Mouse (Mus musculus): ENCODE results near the gene Zyg11b.

DNA sequence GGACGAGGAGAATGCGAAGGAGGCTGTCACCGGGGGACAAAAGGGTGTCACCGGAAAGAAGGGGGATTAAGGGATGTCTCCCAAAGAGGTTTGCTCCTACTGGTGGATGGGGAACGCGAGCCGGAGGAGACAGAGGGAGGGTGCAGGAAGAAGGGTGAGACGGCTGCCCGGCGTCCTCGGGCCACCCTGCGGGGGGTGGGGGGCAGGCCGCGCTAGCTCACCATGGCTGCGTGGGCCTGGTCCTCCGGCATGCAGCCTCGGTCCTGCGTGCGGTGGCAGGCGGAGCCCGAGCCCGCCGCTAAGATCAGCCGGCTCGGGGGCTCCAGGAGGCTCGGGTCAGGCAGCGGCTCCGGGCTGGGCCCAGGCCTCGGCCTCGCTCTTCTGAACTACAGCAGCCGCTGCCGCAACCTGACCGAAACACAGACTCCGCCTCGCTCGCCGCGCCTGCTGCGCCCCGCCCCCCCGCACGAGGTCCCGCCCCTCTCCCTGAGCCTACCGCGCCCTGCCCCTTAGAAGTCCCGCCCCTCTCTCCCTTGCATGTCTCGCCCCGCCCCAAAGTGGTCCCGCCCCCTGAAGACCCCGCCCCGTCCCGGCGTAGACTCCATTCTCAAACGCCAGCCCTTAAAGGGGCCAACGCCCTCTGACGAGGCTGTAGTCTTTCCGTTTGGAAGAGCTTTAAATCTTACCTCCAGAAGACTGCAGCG, at the start of gene Zyg11b:
- no peak for TF ChIP-seq CTCF (IDR thresholded peaks at IDR 0.05; ENCODE audit: borderline replicate concordance, extremely low read depth, insufficient read depth, insufficient read length)
- peak; percentile 91 for TF ChIP-seq POLR2A (IDR thresholded peaks at IDR 0.05; ENCODE audit: borderline replicate concordance, extremely low read depth, insufficient read depth, insufficient read length, poor library complexity, severe bottlenecking)

Measured in brain, embryonic 14.5 days (tissue).